Mouse (Mus musculus) myocyte (in vitro differentiated cells): ENCODE measurements around the gene Cdiptos.

Experiments
- CEBPB ChIP-seq: IDR thresholded peaks from 2 replicates; pipeline ENCODE4 v1.6.1; 2011; ENCODE audit warnings: mild to moderate bottlenecking, moderate library complexity; ENCODE audit not compliant: poor library complexity, insufficient read depth, severe bottlenecking
- E2F4 ChIP-seq: IDR thresholded peaks from one replicate; pipeline ENCODE4 v1.6.1; 2011; ENCODE audit warnings: mild to moderate bottlenecking, control low read depth, moderate library complexity; ENCODE audit not compliant: insufficient read depth
- MAX ChIP-seq: IDR thresholded peaks from one replicate; pipeline ENCODE4 v1.6.1; 2011; ENCODE audit warnings: low read depth, mild to moderate bottlenecking, control low read depth
- POLR2A ChIP-seq: IDR thresholded peaks from one replicate; pipeline ENCODE4 v1.6.1; 2011; ENCODE audit warnings: low read depth, mild to moderate bottlenecking, control low read depth, moderate library complexity; ENCODE audit not compliant: insufficient read length
- POLR2AphosphoS2 ChIP-seq: IDR thresholded peaks from one replicate; pipeline ENCODE4 v1.6.1; 2011; ENCODE audit warnings: low read depth, control low read depth; ENCODE audit not compliant: insufficient read length
- SRF ChIP-seq: IDR thresholded peaks from one replicate; pipeline ENCODE4 v1.6.1; 2011; ENCODE audit warnings: low read depth; ENCODE audit not compliant: control insufficient read depth, insufficient read length
- TCF12 ChIP-seq: IDR thresholded peaks from one replicate; pipeline ENCODE4 v1.6.1; 2011; ENCODE audit warnings: mild to moderate bottlenecking, control low read depth; ENCODE audit not compliant: poor library complexity, insufficient read depth, severe bottlenecking

DNA sequence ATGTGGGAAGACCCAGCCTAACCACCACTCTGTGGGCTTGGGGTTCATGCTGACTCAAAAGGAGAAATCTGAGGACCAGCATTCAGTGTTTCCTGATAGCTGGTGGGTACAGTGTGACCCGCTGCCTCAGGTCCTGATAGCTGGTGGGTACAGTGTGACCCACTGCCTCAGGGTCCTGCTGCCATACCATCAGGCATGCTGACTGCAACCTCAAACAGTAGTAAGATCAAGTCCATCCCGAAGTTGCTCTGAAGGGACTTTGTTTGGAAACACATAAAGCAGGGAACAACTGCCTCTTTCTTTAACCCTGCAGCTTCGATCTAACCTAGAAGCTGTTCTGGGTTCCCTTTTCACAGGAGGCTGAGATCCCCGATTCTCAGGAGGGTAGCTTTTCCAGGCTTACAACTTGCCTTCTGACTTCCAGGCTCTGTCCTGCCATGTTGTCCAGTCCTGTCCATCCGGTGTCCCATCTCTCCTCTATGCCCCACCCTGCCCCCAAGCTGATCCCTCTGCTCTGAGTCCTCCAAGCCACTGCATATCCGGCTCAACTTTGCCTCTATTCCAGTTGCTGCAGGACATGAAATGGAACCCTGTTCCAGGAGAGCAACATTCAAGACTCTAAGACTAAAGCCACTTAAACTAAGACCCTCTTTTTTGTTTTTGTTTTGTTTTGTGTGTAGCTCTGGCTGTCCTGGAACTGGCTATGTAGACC, 31.6 kb upstream of the Cdiptos start:
- TF ChIP-seq CEBPB (no peak), E2F4 (no peak), POLR2A (no peak), POLR2AphosphoS2 (no peak), MAX (no peak), SRF (no peak), TCF12 (no peak)
